Mouse (Mus musculus) gastrocnemius, adult 8-10 months (tissue): ENCODE results near the gene Sorcs2. TPM values are rescaled to one million over a fixed set of nuclear protein-coding genes. Genes with fewer than 3 reads are reported as not detected.

Source experiments
- DNase-seq, 2 experiments: peaks; one replicate each; pipeline ENCODE4 v3.0.0; 2022; ENCODE audit warnings: low spot score in 2 of 2
- total RNA-seq, 4 experiments: library from RNA; stranded (reverse); gene quantifications; 2 replicates each; pipeline ENCODE4 v1.2.4; 2022

The Sorcs2 gene
- total RNA-seq, 4 experiments from 2014 or later = 0.92 to 2.3 (median 1.2) TPM

- DNase-seq = no peak
Observed at GRCm38 (mm10) chr5:36179708-36180107, 218.2 kb downstream of the Sorcs2 start.

DNA sequence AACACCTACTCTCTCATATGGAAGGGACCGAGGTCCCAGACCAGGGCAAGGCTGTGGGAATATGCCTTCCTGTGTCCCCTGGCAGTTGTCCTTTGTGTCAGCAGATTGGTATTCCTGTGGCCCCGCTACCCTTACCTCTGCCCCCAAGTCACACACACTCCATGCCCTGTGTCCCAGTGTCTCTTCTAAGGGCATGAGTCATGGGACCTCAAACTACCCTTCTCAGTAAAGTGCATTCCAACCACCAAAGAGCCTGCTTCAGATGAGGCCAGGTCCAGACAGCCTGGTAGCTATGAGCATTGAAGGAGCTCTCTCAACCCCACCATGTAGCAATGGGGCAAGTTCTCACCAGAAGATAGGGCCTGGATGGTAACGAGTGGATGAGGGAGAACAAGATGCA, 219.2 kb downstream of the Sorcs2 start:
- DNase-seq = no peak

DNA sequence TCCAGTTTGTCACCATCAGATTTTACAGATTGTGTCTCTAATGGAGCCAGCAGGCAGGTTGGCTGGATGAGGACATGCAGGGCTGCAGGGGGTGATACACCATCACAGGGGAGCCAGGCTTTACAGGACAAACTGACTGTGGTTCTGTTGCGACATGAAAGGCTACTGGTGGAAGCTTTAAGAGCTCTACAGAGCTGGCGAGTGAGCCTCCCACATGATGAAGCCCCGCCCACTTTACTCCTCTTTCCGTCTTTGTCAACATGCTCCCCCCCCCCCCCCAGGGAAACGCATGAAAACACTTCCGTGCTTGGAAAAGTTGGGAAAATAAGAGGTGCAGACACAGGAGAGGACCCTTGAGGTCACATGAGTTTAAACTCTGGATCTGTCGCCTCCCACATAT, 219.7 kb downstream of the Sorcs2 start:
- DNase-seq = no peak

DNA sequence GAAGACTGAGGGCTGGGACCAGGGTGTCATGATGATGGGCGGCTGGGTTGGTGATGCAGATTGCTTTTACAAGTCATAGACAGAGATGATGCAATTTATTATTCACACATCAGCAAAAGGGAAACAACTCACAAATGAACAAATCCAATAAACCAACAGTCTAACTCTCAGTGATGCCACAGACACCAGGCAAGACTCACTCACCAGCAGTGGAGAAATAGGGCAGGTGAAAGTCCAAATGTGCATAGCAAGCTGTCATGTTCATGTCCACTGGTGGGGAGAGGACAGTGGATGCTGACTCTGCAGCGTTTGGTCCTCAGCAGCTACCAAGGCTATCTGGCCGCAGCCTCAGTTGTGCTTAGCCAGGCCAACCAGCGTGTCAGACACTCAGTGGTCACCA, 221.1 kb downstream of the Sorcs2 start:
- no peak for DNase-seq

DNA sequence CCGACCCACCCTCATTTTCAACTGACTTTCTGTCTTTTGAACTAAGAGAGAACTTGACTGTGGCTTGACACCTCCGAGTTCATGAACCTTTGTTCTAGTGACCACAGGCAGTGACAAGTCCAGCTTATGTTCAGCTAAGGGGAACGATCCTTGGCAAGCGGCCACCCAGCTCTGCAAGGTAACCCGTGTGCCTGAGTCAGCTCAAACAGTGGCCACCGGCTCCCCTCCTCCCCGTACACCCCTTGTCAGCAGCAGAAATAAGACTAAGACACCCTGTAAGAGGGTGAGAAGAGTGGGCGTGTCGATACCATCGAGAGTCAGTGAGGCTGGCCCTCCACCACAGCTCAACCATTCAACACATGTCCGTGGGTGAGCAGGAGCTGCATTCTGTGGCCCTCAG, 221.5 kb downstream of the Sorcs2 start:
- no peak for DNase-seq

DNA sequence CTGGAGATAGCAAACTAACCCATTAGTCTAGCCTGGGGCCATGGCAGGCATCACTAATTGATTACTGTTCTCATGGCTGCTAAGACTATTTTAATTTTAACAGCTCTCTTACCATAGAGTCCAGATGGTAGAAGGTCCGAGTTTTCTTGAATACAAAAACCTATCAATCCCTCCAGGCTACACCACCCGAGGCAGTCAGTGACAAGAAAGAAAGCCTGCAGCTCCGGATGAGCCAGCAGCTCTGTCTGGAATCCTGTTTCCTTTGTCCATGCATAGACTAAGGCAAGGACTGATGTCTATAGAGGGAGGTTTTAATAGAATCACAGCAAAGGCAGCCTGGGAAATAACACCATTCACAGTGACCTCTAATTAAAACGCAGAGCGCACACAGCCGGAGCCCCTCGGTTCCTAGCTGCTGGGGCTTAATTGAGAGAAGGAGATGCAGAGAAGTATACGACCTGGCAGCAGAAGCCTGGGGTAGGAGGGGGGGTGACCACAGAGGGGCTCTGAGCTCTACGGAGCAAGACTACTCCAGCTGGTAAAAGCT, 223.3 kb downstream of the Sorcs2 start:
- DNase-seq = no peak

DNA sequence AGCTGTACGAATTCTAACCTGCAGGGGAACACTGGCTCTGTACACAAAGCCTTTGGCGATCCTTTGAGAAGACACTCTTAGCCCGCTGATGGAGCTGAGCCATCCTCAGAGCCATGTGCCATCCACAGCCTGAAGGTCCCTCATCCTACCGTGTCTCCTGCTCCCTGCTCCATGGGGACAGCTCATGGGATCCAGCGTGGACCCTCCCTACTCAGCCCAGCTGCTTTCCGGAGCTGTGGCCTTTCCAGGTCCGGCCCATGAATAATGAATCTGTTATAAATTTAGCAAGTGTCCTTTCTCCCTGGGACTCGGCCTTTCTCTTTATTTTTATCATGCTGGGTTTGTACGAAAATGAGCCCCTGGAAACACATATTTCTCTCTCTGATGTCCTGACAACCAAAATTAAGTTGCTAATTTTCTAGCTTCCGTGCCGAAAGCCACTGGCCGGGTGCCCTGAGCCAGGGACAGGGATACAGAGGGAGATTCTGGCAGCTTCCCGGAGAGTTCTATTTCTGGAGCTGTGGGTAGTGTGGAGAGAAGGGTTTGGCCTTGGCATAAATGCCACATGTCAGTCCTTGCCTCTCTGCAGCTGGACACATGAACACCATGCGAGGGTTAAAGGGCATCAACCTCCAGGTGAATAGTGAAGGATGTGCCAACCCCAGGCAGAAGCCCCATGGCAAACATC, 228.8 kb downstream of the Sorcs2 start:
- DNase-seq = peak; percentile 44 to 58

DNA sequence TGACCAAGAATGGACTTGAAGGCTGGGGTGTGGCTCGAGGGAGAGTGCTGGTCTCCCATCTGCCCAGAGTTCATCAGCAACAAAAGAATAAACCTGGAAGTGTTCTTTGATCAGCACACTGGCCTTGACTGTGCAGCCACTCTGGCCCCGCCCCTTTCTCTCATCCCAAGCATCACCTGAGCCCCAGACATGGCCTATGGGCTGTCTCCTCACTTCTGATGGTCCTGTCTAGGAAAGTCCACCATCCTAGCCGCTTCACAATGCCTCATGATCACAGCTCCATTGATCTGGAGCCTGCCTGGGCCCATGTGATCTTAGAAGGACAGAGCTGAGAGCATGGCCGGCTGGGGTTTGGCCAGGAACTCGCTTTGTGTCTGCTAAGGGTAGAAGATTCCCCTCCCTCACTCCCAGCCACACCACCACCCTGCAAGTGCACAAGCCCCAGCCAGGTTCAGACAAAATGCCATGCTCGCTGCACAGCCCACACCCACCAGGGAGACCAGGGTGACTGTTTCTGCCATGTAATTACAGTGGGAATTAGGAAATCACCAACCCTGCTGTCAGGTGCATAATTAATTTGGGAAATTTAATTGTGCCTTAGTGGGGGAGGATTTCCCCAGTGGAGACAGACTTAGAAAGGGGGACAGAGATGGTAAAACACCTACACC, 231.5 kb downstream of the Sorcs2 start:
- DNase-seq = no peak

DNA sequence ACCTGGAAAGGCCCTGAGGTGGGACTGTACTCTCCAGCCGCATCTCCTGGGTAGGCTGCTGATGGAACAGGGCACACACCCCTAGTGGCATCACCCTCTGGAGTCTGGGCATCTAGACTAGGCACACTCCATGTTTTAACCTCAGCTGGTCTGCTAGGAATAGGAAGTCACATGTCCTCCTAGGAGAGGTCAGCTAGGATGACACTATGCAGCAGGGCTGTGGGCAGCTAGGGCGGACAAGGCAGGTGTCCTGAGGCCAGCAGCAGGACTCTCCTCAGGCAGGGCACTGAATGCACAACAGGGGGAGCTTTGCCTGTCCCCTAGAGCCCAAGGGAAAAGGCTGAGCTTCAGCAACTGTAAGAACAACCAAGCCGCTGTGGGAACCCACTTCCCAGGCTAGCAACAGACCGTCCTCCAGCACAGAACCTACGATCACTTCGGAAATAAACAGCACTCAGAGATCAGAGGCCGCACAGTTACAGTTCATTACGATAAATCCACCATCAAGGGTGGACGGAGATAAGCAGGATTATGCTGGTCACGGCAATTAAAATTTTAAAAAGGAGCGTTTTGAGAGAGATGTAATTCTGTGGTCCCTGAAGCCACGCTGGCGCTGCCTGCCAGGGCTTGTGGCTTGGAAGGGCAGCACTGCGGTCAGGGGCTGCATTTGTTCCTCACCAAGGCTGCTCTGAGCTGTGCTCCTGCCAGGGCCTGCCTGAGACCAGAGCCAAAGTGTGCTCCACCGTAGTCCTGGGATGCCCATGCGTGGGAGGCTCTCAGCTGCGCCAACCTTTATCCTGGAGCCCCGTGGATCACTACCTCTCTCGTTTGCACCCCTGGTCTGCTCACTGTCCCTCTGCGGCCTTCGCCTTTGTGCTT, 232.3 kb downstream of the Sorcs2 start:
- no peak for DNase-seq

- no peak for DNase-seq
Observed at GRCm38 (mm10) chr5:36154879-36155485, 243.0 kb downstream of the Sorcs2 start.

GRCm38 (mm10) chr5:36153261-36153660, 244.7 kb downstream of the Sorcs2 start:
- no peak for DNase-seq

- no peak for DNase-seq
Observed at GRCm38 (mm10) chr5:36151086-36151485, 246.9 kb downstream of the Sorcs2 start.

DNA sequence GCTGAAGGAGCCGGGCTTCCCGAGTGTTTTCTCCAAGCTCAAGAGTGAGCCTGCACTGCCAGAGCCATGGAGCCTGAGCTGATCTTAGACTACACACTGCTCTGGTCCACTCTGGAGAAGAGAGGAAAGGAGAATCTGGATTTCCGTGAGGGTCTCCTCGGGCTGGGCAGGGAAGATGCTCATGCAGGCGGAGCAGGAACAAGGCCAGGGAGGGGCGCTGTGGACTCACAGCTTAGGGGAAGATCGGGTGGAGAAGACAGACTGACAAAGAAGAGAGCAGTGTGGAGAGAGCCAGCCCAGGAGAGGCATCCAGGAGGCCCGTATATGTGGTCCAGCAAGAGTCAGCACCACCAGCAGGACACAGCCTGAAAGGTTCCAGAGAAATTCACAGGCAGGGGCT, 248.8 kb downstream of the Sorcs2 start:
- DNase-seq = no peak

- no peak for DNase-seq
Observed at GRCm38 (mm10) chr5:36146589-36146988, 251.3 kb downstream of the Sorcs2 start.

DNA sequence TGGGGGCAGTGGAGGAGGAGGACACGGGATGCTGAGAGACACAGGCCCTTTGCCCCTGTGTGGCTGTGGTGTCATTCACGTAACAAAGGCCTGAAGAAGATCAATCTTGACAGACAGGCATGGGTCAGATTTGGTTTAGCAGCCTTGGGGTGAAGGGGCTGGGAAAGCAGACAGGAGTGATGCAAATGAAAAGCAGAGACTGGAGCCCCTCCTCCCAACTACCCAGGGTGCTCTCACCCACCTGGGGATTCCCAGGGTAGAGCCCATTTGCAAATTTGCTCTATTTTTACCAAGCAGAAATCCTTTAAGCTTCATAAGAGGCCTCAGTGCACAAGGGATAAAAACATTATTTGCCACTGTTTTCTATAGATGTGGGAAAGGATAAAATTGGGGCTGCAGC, 253.4 kb downstream of the Sorcs2 start:
- no peak for DNase-seq

DNA sequence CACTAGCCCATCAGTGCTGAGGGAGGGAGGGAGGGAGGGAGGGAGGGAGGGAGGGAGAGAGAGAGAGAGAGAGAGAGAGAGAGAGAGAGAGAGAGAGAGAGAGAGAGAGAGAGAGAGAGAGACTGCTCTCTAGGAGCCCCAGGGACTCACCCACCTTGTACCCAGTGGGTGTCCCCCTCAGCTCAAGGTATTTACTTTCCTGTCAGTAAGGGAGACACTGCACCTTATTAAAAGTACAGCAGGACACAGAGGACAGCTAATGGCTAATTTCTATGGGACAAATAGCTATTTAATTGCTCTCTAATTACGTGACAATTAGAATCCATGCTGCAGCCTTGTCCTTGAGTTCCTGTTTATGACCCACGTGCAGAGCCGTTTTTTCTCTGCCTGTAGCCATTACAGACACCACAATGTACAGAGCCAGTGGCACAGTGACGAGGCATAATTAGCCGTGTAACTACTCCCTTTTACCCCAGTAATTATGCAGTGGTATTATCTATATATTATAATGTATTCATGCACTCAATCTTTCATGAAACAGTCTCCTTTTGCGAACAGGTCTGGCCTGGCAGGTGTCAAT, 256.2 kb downstream of the Sorcs2 start:
- no peak for DNase-seq

DNA sequence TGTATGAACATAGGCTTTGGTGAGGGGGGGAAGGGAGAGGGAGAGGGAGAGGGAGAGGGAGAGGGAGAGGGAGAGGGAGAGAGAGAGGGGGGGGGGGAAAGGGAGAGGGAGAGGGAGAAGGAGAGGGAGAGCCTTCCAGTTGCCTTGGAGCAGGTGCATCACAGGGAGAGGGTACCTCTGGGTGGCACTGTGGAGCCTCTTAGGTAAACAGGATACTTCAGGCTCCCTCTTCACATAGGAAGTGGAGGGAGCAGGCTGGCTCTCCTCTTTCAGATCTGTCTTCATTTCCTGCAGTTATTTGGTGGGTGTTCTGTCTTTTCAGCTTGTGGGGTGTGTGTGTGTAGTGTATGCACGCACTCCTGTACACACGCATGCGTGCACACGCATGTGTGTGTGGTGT, 256.8 kb downstream of the Sorcs2 start:
- no peak for DNase-seq

DNA sequence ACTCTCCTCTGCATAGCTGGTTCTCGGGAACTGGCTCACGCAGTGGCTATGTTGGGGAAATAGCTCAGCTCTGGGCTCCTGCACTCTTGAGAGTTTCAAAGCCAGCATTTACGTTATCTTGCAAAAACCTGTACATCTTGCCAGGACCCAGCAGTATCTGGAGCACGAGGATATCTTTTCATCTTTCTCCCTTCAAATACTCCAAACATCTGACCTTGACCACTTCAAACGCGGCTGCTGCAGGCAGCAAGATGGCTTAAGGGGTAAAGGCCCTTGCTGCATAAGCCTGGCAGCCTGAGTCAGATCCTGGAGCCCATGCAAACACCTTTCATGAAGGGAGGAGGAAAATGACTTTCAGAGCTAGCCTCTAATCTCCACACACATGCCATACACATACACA, 258.2 kb downstream of the Sorcs2 start:
- no peak for DNase-seq

- no peak for DNase-seq
Observed at GRCm38 (mm10) chr5:36135874-36136542, 261.9 kb downstream of the Sorcs2 start.

- DNase-seq = no peak
Observed at GRCm38 (mm10) chr5:36134302-36134701, 263.6 kb downstream of the Sorcs2 start.

DNA sequence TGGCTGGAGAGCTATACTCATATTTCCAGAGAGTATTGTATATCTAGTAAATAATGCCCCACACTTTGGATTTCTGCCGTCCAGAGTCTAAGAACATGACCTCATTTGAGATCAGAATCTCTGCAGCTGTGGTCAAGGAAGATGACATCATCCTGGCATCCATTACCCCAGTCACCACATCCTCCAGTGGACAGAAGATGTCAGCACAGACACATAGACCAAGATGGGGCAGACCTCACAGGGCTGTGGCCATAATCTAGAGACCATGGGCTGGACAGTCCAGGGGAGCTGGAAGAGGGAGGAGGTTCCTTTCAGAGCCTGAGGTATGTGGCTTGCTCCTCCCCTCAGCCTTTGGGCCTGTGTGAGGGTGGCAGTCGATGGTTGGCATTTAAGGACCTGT, 264.0 kb downstream of the Sorcs2 start:
- no peak for DNase-seq
